In genomic region chr1:91405406-91406169, GRCm38 (mm10) we compare ENCODE assay signal across 10 mouse cellular contexts. TPM values are rescaled to one million over a fixed set of nuclear protein-coding genes. Genes with fewer than 3 reads are reported as not detected.
DNase-seq lines count a peak whose midpoint lies in the region; ATAC-seq and TF ChIP-seq lines count a peak whose summit lies in the region.
"Had no signal": no experiment of that assay in that cellular context is flagged by ENCODE, and none has a peak within 500 bp of the region (broad histone marks: within the 10 kb centered on the region; RNA-seq: fewer than 3 reads in every experiment).

No protein-coding gene starts in this region.

- no peak overlapping the region for H3K4me2 ChIP-seq in kidney, postnatal 0 days (ENCODE audit: low read length)

- H3K36me3 ChIP-seq in kidney, postnatal 0 days (ENCODE audit: insufficient read depth, low read length), result no peaks in the 10 kb centered on the region
- H3K36me3 ChIP-seq: heart, embryonic 10.5 days; midbrain, embryonic 10.5 days had no signal

- H3K9ac ChIP-seq in kidney, postnatal 0 days (ENCODE audit: low read depth, low read length), result no peak overlapping the region

- no peaks in the 10 kb centered on the region for H3K4me1 ChIP-seq in kidney, postnatal 0 days (replicated peaks; ENCODE audit: insufficient read depth, low read length)

- H3K27me3 ChIP-seq in kidney, postnatal 0 days (ENCODE audit: insufficient read depth, low read length), result no peaks in the 10 kb centered on the region

- peak; percentile 34; the same call in 1 of the 2 replicates for ATAC-seq in kidney, postnatal 0 days (replicated peaks; ENCODE audit: low FRiP score, low read depth)
- ATAC-seq in activated CD4-positive, CD25-positive, alpha-beta regulatory T cell, adult 4 months, result peak; percentile 54

- no peak for TF ChIP-seq CTCF in kidney, postnatal 0 days (IDR thresholded peaks at IDR 0.05; ENCODE audit: low read depth)

- DNase-seq in kidney, postnatal 0 days (ENCODE audit: low spot score), result no peak
- DNase-seq in kidney, postnatal 36 days, result no peak
- DNase-seq in cerebellum, postnatal 10 days, result peak; percentile 92 to 93
- DNase-seq in lung, postnatal 25 days (ENCODE audit: low spot score), result peak; percentile 44
- no peak for DNase-seq in adrenal gland, adult 2 months
- no peak for DNase-seq in frontal cortex, postnatal 36 days (ENCODE audit: low spot score in 2 of 2)
- DNase-seq: layer of hippocampus, postnatal 36 days had no signal

- no peak overlapping the region for H3K27ac ChIP-seq in kidney, postnatal 0 days
- H3K27ac ChIP-seq: heart, embryonic 10.5 days; midbrain, embryonic 10.5 days had no signal

- WGBS in kidney, postnatal 0 days, result 57% methylated on average over 23 of the region's 23 CpGs

- no peak overlapping the region for H3K4me3 ChIP-seq in kidney, postnatal 0 days (replicated peaks; ENCODE audit: low read depth, low read length)
- H3K4me3 ChIP-seq: heart, embryonic 10.5 days; midbrain, embryonic 10.5 days had no signal

- no peaks in the 10 kb centered on the region for H3K9me3 ChIP-seq in kidney, postnatal 0 days (replicated peaks; ENCODE audit: low read length)
- H3K9me3 ChIP-seq: heart, embryonic 10.5 days; midbrain, embryonic 10.5 days had no signal

RNA-seq across cellular contexts. Expression of gene Ilkap, which starts 7.0 kb away (rescaled TPM):
- 91.0 and 99.8 TPM in 2 replicates for polyA plus RNA-seq in kidney, postnatal 0 days (2015; fragmentation: Nextera tagmentation; extraction: Ambion mirVana)
- 10 to 100 TPM; 37.7 to 41.9 TPM for polyA plus RNA-seq in activated CD4-positive, CD25-positive, alpha-beta regulatory T cell, adult 4 months (2017; shearing (Covaris generic))
- total RNA-seq in adrenal gland, adult 2 months (2021), result 10 to 100 TPM; 88.8 to 94.7 TPM
- polyA plus RNA-seq in adrenal gland, adult 2 months (2012; rRNA removed), result 121 and 122 TPM in 2 replicates

RNA-seq across cellular contexts. Expression of gene Hes6, which starts 8.2 kb away (rescaled TPM):
- 60.6 and 62.2 TPM in 2 replicates for polyA plus RNA-seq in kidney, postnatal 0 days (2015; fragmentation: Nextera tagmentation; extraction: Ambion mirVana)
- 10 to 100 TPM; 14.6 to 17.3 TPM for polyA plus RNA-seq in activated CD4-positive, CD25-positive, alpha-beta regulatory T cell, adult 4 months (2017; shearing (Covaris generic))
- 100 to 1,000 TPM; 190 to 273 TPM for total RNA-seq in adrenal gland, adult 2 months (2021)
- 252 and 309 TPM in 2 replicates for polyA plus RNA-seq in adrenal gland, adult 2 months (2012; rRNA removed)

RNA-seq across cellular contexts. Expression of gene Erfe, which starts 39.4 kb away (rescaled TPM):
- polyA plus RNA-seq in kidney, postnatal 0 days (2015; fragmentation: Nextera tagmentation; extraction: Ambion mirVana), result 0.84 and 1.2 TPM in 2 replicates
- not detected for polyA plus RNA-seq in activated CD4-positive, CD25-positive, alpha-beta regulatory T cell, adult 4 months (2017; shearing (Covaris generic))
- 10 to 100 TPM in 1 of 2 experiments, 1 to 10 TPM in 1; 3.7 to 16.4 TPM for total RNA-seq in adrenal gland, adult 2 months (2021)
- 1.5 and 2.4 TPM in 2 replicates for polyA plus RNA-seq in adrenal gland, adult 2 months (2012; rRNA removed)
- total RNA-seq: layer of hippocampus, postnatal 36 days had no signal

RNA-seq across cellular contexts. Expression of gene Per2, which starts 53.5 kb away (rescaled TPM):
- 2.3 and 2.7 TPM in 2 replicates for polyA plus RNA-seq in kidney, postnatal 0 days (2015; fragmentation: Nextera tagmentation; extraction: Ambion mirVana)
- polyA plus RNA-seq in activated CD4-positive, CD25-positive, alpha-beta regulatory T cell, adult 4 months (2017; shearing (Covaris generic)), result under 1 TPM; 0.52 to 0.89 TPM
- total RNA-seq in adrenal gland, adult 2 months (2021), result 10 to 100 TPM; 22.2 to 68.7 TPM
- polyA plus RNA-seq in adrenal gland, adult 2 months (2012; rRNA removed), result 24.7 and 40.0 TPM in 2 replicates

RNA-seq across cellular contexts. Expression of gene Klhl30, which starts 54.8 kb away (rescaled TPM):
- polyA plus RNA-seq in kidney, postnatal 0 days (2015; fragmentation: Nextera tagmentation; extraction: Ambion mirVana), result 0.22 and 0.39 TPM in 2 replicates
- not detected for polyA plus RNA-seq in activated CD4-positive, CD25-positive, alpha-beta regulatory T cell, adult 4 months (2017; shearing (Covaris generic))
- total RNA-seq in adrenal gland, adult 2 months (2021), result 1 to 10 TPM; 1.0 to 2.1 TPM
- 3.1 and 3.3 TPM in 2 replicates for polyA plus RNA-seq in adrenal gland, adult 2 months (2012; rRNA removed)
- total RNA-seq: layer of hippocampus, postnatal 36 days had no signal

Comparison
In these comparisons a context has a peak if more than half of its experiments do, and no peak if none do; other contexts are left out.
1. DNase-seq: peak in cerebellum, postnatal 10 days (2 of 2) and lung, postnatal 25 days (single experiment); none in kidney, postnatal 0 days (single experiment), kidney, postnatal 36 days (0 of 2), adrenal gland, adult 2 months (single experiment) and frontal cortex, postnatal 36 days (0 of 2).